Mouse (Mus musculus) limb, embryonic 12.5 days (tissue): Measurements from ENCODE around the gene Hdac6. TPM values are rescaled to one million over a fixed set of nuclear protein-coding genes. Genes with fewer than 3 reads are reported as not detected.

Experiments used
- ATAC-seq: fragments of 200-750 bp; cut with Nextera tagmentation; 2 replicates; pipeline ENCODE4 v1.8.0; 2017; ENCODE audit warnings: low read depth, moderate TSS enrichment; ENCODE audit not compliant: insufficient number of reproducible peaks, insufficient read depth, low FRiP score, low TSS enrichment
- H3K27ac ChIP-seq: fragments of 300-500 bp; sonication (generic); 2 replicates; pipeline ENCODE4 v1.5.1; 2016; ENCODE audit warnings: mild to moderate bottlenecking, moderate library complexity
- H3K27me3 ChIP-seq: fragments of 300-500 bp; sonication (generic); 2 replicates; pipeline ENCODE4 v1.6.1; 2016; ENCODE audit warnings: mild to moderate bottlenecking, moderate library complexity
- H3K36me3 ChIP-seq: fragments of 300-500 bp; sonication (generic); 2 replicates; pipeline ENCODE4 v1.6.1; 2016; ENCODE audit warnings: mild to moderate bottlenecking, moderate library complexity
- H3K4me1 ChIP-seq: fragments of 300-500 bp; sonication (generic); replicated peaks from 2 replicates; pipeline ENCODE4 v1.6.1; 2016
- H3K4me2 ChIP-seq: fragments of 300-500 bp; sonication (generic); 2 replicates; pipeline ENCODE4 v1.6.1; 2016; ENCODE audit warnings: mild to moderate bottlenecking, moderate library complexity
- H3K4me3 ChIP-seq: fragments of 300-500 bp; sonication (generic); replicated peaks from 2 replicates; pipeline ENCODE4 v1.5.1; 2016; ENCODE audit warnings: mild to moderate bottlenecking
- H3K9ac ChIP-seq: fragments of 300-500 bp; sonication (generic); replicated peaks from 2 replicates; pipeline ENCODE4 v1.6.1; 2016; ENCODE audit warnings: mild to moderate bottlenecking, moderate library complexity
- H3K9me3 ChIP-seq: fragments of 300-500 bp; sonication (generic); 2 replicates; pipeline ENCODE4 v1.6.1; 2016; ENCODE audit warnings: mild to moderate bottlenecking, moderate library complexity
- WGBS: fragments of 180-500 bp; shearing (Covaris S2); methylation state at CpG from one replicate; pipeline ENCODE4 v1.1.7; 2016; 5-methylcytosine and 5-hydroxymethylcytosine counted together
- polyA plus RNA-seq: library from polyadenylated mRNA; unstranded; fragments of >200 nt; fragmentation: Nextera tagmentation; extraction: Ambion mirVana; gene quantifications from 2 replicates; pipeline ENCODE4 v1.2.1, GENCODE M21; 2016

Gene Hdac6
- polyA plus RNA-seq: 52.9 and 53.6 TPM in 2 replicates

GRCm38 (mm10) chrX:7947108-7947899, at the start of gene Hdac6:
Gene Hdac6 (minus strand): TSS chrX:7947889.
- no peak within 1 kb of the TSS for H3K27ac ChIP-seq
- 14% methylated on average over 36 of the region's 37 CpGs for WGBS
- ATAC-seq: peak; percentile 45

GRCm38 (mm10) chrX:7993068-7993735, 45.5 kb upstream of the Hdac6 start:
- H3K9me3 ChIP-seq: 0 out of 2 replicates have a peak, but pooled peaks cover 3% of the 10 kb centered on the region
- ATAC-seq: no peak
- no peaks in the 10 kb centered on the region for H3K36me3 ChIP-seq
- WGBS: 68% methylated on average over 10 of the region's 10 CpGs
- no peak overlapping the region for H3K4me3 ChIP-seq
- H3K9ac ChIP-seq: no peak overlapping the region
- no peaks in the 10 kb centered on the region for H3K4me1 ChIP-seq
- no peak overlapping the region for H3K4me2 ChIP-seq
- H3K27me3 ChIP-seq: no peaks in the 10 kb centered on the region
- no peak overlapping the region for H3K27ac ChIP-seq

More at GRCm38 (mm10) chrX:7947108-7947899, at the start of gene Hdac6:
- Histone ChIP-seq H3K27me3 (no peaks in the 10 kb centered on the region), H3K4me3 (peak within 1 kb of the TSS; percentile 46), H3K4me2 (peak within 1 kb of the TSS; percentile 60), H3K9ac (peak within 1 kb of the TSS; percentile 60), H3K36me3 (peaks cover 4% of the 10 kb centered on the region; the same call in 1 of the 2 replicates), H3K4me1 (0 out of 2 replicates have a peak, but pooled peaks cover 5% of the 10 kb centered on the region), H3K9me3 (no peaks in the 10 kb centered on the region)

- H3K4me3 ChIP-seq: no peak overlapping the region
- no peak for ATAC-seq
- no peaks in the 10 kb centered on the region for H3K36me3 ChIP-seq
- H3K27ac ChIP-seq: no peak overlapping the region
- 0 out of 2 replicates have a peak, but pooled peaks cover 3% of the 10 kb centered on the region for H3K9me3 ChIP-seq
- H3K4me1 ChIP-seq: no peaks in the 10 kb centered on the region
- H3K27me3 ChIP-seq: no peaks in the 10 kb centered on the region
- no peak overlapping the region for H3K9ac ChIP-seq
- H3K4me2 ChIP-seq: no peak overlapping the region
- 64% methylated on average over 8 of the region's 8 CpGs for WGBS
Measured at GRCm38 (mm10) chrX:7992379-7993067, 44.8 kb upstream of the Hdac6 start.

GRCm38 (mm10) chrX:7981368-7981767, 33.7 kb upstream of the Hdac6 start:
- Histone ChIP-seq H3K27me3 (no peaks in the 10 kb centered on the region), H3K4me1 (no peaks in the 10 kb centered on the region), H3K4me3 (no peak overlapping the region), H3K9ac (no peak overlapping the region), H3K36me3 (no peaks in the 10 kb centered on the region), H3K27ac (no peak overlapping the region), H3K9me3 (no peaks in the 10 kb centered on the region), H3K4me2 (no peak overlapping the region)
- no peak for ATAC-seq
- WGBS: 90% methylated on average over 7 of the region's 7 CpGs

- Histone ChIP-seq H3K9me3 (no peaks in the 10 kb centered on the region), H3K9ac (no peak within 1 kb of the TSS), H3K4me1 (no peaks in the 10 kb centered on the region), H3K36me3 (no peaks in the 10 kb centered on the region), H3K27ac (no peak within 1 kb of the TSS), H3K4me3 (no peak within 1 kb of the TSS), H3K4me2 (no peak within 1 kb of the TSS), H3K27me3 (no peaks in the 10 kb centered on the region)
- no peak for ATAC-seq
- WGBS: 91% methylated on average over 11 of the region's 11 CpGs
Measured at GRCm38 (mm10) chrX:7977892-7978291, 30.2 kb upstream of the Hdac6 start, which contains the start of gene Gata1. Gene Gata1 (minus strand): TSS chrX:7978071.

GRCm38 (mm10) chrX:7971292-7971691, 23.6 kb upstream of the Hdac6 start:
- ATAC-seq: no peak
- no peaks in the 10 kb centered on the region for H3K36me3 ChIP-seq
- H3K9ac ChIP-seq: no peak overlapping the region
- no peak overlapping the region for H3K4me2 ChIP-seq
- no peaks in the 10 kb centered on the region for H3K9me3 ChIP-seq
- H3K27me3 ChIP-seq: no peaks in the 10 kb centered on the region
- no peak overlapping the region for H3K27ac ChIP-seq
- H3K4me1 ChIP-seq: no peaks in the 10 kb centered on the region
- WGBS: 75% methylated on average over 4 of the region's 4 CpGs
- H3K4me3 ChIP-seq: no peak overlapping the region

- Histone ChIP-seq H3K4me3 (no peak overlapping the region), H3K9me3 (no peaks in the 10 kb centered on the region), H3K27ac (no peak overlapping the region), H3K4me2 (no peak overlapping the region), H3K36me3 (no peaks in the 10 kb centered on the region), H3K27me3 (no peaks in the 10 kb centered on the region), H3K4me1 (no peaks in the 10 kb centered on the region), H3K9ac (no peak overlapping the region)
- no peak for ATAC-seq
- 86% methylated on average over 3 of the region's 3 CpGs for WGBS
Measured at GRCm38 (mm10) chrX:7968899-7969298, 21.2 kb upstream of the Hdac6 start.

- Histone ChIP-seq H3K27ac (no peak overlapping the region), H3K36me3 (no peaks in the 10 kb centered on the region), H3K4me1 (no peaks in the 10 kb centered on the region), H3K9me3 (no peaks in the 10 kb centered on the region), H3K9ac (no peak overlapping the region), H3K4me2 (no peak overlapping the region), H3K4me3 (no peak overlapping the region), H3K27me3 (no peaks in the 10 kb centered on the region)
- 78% methylated on average over 8 of the region's 8 CpGs for WGBS
- no peak for ATAC-seq
Measured at GRCm38 (mm10) chrX:7968226-7968625, 20.5 kb upstream of the Hdac6 start.

GRCm38 (mm10) chrX:7967596-7968201, 20.0 kb upstream of the Hdac6 start:
- Histone ChIP-seq H3K27me3 (no peaks in the 10 kb centered on the region), H3K9ac (no peak overlapping the region), H3K4me2 (no peak overlapping the region), H3K4me1 (no peaks in the 10 kb centered on the region), H3K9me3 (no peaks in the 10 kb centered on the region), H3K27ac (no peak overlapping the region), H3K36me3 (no peaks in the 10 kb centered on the region), H3K4me3 (no peak overlapping the region)
- 74% methylated on average over 7 of the region's 9 CpGs for WGBS
- no peak for ATAC-seq

GRCm38 (mm10) chrX:7966161-7966560, 18.5 kb upstream of the Hdac6 start:
- no peaks in the 10 kb centered on the region for H3K27me3 ChIP-seq
- no peak for ATAC-seq
- no peaks in the 10 kb centered on the region for H3K4me1 ChIP-seq
- H3K4me3 ChIP-seq: no peak overlapping the region
- H3K9ac ChIP-seq: no peak overlapping the region
- no peak overlapping the region for H3K4me2 ChIP-seq
- H3K27ac ChIP-seq: no peak overlapping the region
- H3K9me3 ChIP-seq: no peaks in the 10 kb centered on the region
- no peaks in the 10 kb centered on the region for H3K36me3 ChIP-seq
- 71% methylated on average over 4 of the region's 4 CpGs for WGBS
